Mouse (Mus musculus) myocyte (in vitro differentiated cells): ENCODE measurements around the gene Hic1.

Source experiments
- CEBPB ChIP-seq: IDR thresholded peaks from 2 replicates; pipeline ENCODE4 v1.6.1; 2011; ENCODE audit warnings: mild to moderate bottlenecking, moderate library complexity; ENCODE audit not compliant: poor library complexity, insufficient read depth, severe bottlenecking
- E2F4 ChIP-seq: IDR thresholded peaks from one replicate; pipeline ENCODE4 v1.6.1; 2011; ENCODE audit warnings: mild to moderate bottlenecking, control low read depth, moderate library complexity; ENCODE audit not compliant: insufficient read depth
- MAX ChIP-seq: IDR thresholded peaks from one replicate; pipeline ENCODE4 v1.6.1; 2011; ENCODE audit warnings: low read depth, mild to moderate bottlenecking, control low read depth
- MYOD1 ChIP-seq, 3 experiments: IDR thresholded peaks; one replicate each; pipeline ENCODE4 v1.6.1; 2011; ENCODE audit warnings: control low read depth in 2 of 3, low read depth in 2 of 3, mild to moderate bottlenecking in 2 of 3, moderate library complexity in 1 of 3; ENCODE audit not compliant: insufficient read length in 2 of 3, control insufficient read depth in 1 of 3
- POLR2A ChIP-seq: IDR thresholded peaks from one replicate; pipeline ENCODE4 v1.6.1; 2011; ENCODE audit warnings: low read depth, mild to moderate bottlenecking, control low read depth, moderate library complexity; ENCODE audit not compliant: insufficient read length

GRCm38 (mm10) chr11:75199951-75200350 is 30.6 kb upstream of the Hic1 start:
- TF ChIP-seq MAX = no peak
- TF ChIP-seq CEBPB = no peak
- no peak for TF ChIP-seq POLR2A
- no peak for TF ChIP-seq E2F4
- no peak for TF ChIP-seq MYOD1 (IDR thresholded peaks at IDR 0.05; ENCODE audit: control insufficient read depth in 1 of 3, insufficient read length in 2 of 3, low read depth in 2 of 3)
